Mouse (Mus musculus): ENCODE measurements at regions not wholly inside any gene's neighbourhood (a gene's known extent, or its start where the extent isn't known, plus 50 kb on each side); places are given as distances from the start of the nearest gene placed in this dataset.

DNA sequence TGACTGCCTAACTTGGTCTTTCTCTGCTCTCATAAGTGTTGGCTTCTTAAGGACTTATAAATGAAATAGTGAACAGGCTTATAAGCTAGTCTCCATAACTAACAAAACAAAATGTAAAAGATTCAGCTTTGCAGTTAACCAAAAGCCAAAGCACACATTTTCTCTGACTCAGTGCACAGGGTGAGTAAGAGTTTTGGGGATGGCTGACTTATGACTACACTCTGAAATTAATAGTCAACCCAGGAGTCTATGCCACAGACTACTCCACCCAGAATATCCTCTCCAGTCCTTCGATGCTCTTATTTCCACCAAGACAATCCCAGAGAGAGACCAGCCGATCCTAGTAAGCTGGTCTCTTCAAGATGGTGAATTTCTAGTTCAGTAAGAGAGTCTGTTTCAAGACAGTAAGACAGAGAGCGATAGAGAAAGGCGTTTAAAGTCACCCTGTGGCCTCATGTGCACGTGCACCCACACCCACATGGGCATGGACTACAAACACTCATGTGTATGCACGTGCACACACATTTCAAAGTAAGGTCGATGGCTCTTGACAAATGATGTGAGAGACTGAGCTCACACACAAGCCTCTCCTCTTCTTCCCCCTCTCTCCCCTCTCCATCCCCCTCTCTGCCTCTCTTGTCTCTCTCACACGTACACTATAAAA is 351.2 kb upstream of the Pmfbp1 start:
- no peak for DNase-seq
- intact Hi-C loops (cut with DNase I): no loop called here

DNA sequence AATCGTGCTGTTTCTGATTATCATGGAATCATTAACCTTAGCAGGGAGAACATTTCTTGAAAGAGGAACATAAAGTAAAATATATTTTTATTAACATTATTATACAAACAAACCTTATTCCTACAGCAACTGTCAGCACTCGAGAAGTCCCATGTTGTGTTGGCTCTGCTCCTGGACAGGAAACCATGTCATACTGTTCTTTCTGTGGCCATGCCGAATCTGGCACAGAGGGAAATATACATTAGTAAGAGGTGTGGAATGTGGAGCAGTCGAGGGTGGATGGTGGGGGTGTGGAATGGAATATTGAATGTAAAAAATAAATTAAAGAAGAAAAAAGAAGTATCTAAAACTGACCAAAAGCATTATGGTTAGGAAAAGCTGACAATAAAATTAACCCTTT is 342.1 kb upstream of the Pmfbp1 start:
- intact Hi-C loops (cut with DNase I): no loop called here
- DNase-seq: no peak

DNA sequence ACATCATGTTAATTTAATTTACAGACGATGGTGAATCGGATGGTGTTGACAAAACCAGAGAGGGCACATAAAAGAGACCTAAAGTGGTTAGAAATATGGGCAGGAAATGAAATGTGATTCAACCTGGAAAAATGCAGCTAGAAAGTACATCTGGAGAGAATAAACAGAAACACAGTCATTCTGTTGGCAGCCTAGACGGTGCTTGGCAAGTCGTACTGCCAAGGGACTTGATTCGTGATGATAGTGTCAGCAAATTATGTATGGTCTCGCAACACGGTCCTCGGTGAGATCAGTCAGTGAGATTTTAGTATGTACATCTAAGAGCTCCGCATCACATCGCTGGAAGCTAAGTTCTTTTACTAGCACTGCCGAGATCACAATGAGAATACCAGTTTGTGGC is 338.3 kb upstream of the Pmfbp1 start:
- peak; percentile 83 to 85 for DNase-seq
- intact Hi-C loops (cut with DNase I): no loop called here

DNA sequence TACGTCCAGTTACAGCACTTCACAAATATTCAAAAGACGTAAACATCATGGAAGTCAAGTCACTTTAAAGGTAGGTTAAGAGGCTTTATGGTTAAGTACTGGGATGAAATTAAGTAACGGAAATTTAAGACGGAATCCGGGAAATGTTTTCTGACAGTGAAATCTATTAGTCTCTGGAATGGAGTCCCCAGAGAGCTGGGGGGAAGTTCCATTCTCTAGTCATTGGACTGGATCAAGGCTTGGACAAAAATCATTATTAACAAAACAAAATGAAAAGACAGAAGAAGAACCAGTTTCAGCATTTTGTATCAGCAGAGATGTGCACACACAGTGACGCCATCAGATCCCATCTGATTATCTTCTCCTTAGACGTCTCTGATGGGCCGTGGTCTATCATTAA is 337.8 kb upstream of the Pmfbp1 start:
- intact Hi-C loops (cut with DNase I): no loop called here
- peak in 1 of 2 experiments; percentile 11 for DNase-seq

DNA sequence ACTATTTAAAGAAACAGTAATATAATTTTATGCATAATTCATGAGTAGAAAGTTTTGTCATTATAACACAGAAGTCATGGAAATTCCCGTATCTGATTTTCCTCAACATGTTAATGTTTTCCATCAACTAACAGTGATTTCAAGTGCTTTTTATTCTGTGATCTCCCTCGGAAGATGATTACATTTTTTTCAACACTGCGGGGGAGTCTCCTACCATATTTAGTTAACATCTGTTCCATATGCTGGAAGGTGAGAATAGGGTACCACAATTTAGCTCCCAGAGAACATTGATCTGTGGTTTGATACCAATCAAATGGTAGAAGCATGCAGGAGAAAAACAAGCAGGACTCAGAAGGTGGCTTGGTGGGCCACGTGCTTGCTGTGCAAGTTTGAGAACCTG is 321.1 kb upstream of the Pmfbp1 start:
- intact Hi-C loops (cut with DNase I): no loop called here

DNA sequence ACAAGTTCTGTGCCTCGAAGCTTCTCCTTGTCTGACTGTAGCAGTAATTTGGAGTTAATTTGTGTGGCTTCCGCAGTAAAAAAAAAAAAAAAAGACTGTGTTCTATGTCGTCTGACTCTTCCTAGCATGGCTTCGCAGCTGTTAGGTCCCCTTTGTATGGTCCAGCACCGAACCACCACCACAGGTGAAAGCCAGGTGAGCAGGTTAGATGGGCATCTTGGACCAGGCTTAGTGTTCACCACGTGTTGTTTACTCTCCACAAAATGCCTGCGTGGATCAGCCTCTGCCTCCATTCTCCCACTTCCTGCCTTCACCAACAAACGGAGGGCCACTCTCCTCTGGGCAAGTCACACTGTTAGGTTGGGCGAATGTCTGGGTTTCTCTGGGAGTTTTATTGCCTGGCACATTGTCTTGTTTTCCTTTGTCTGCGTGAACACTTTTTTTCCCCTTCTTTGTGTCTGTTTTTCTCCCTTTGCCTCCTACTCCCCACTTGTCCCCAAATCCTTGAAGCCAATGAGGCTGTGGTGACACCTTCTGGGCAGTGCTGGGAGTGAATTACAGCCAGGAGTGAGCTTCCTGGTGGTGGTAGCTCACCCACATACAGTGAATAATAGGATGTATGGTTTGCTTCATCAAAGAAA is 308.1 kb upstream of the Pmfbp1 start:
- intact Hi-C loops (cut with DNase I): loop anchor here (5.0 kb wide), 1 partner anchor 613 kb away; no protein-coding TSS in a partner anchor
- peak; percentile 57 to 59 for DNase-seq

More for the DNA sequence above, 321.1 kb upstream of the Pmfbp1 start:
- no peak for DNase-seq

DNA sequence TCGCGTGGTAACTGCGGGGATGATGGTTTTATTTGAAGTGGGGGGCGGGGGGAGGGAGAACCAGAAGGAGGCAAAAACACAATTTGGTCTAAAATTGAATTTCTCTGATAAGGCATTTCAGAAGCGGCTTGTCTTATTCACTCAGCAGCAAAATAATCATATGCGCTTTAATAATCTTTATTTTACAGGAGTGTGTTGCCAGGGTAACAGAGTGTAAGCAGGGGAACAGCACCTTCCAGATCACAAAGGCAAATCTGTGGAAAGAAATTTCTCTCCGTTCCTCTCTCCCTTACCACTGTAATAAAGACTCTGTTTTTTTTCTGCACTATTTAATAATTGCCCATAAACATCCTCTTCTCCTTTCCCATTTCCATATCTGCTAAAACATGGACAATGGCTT is 306.2 kb upstream of the Pmfbp1 start:
- intact Hi-C loops (cut with DNase I): loop anchor here (5.0 kb wide), 1 partner anchor 615 kb away; no protein-coding TSS in a partner anchor
- no peak for DNase-seq

DNA sequence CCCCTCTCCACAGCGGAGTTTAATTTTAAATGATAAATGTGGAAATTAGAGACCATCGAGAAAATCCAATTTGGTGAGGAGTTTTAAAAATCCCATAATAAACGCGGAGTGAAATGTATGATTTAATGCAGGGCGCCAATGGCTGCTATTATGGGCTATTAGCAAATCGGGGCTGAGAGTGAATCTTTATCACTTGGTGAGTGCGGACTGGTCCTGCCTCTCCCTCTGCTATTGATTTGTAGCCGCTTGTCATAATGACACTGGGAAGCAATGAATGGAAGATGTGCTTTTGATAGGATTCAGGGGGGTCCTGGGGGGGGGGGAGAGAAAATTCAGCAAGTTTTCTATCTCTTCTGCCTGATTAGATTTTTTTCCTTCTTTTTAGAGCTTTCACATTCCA is 279.6 kb upstream of the Pmfbp1 start:
- no peak for DNase-seq
- intact Hi-C loops (cut with DNase I): no loop called here

DNA sequence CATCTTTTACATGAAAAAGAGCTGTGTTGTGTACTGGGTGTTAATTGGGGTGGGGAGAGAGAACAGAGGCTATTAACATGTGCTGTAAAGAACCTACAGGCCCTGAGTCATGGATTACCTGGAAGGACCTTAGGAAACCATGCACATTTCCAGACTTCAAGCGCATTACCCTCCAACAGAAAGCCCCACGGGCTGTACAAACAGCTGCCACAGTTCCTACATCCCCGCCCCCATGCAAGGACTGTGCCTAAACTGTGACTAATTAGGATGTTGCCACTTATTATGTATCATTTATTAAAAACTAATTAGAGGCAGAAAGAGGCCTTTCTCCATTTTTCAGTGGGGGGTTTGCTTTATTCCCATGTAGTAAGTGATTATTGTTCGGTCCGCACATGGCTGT is 277.5 kb upstream of the Pmfbp1 start:
- intact Hi-C loops (cut with DNase I): no loop called here
- DNase-seq: no peak

DNA sequence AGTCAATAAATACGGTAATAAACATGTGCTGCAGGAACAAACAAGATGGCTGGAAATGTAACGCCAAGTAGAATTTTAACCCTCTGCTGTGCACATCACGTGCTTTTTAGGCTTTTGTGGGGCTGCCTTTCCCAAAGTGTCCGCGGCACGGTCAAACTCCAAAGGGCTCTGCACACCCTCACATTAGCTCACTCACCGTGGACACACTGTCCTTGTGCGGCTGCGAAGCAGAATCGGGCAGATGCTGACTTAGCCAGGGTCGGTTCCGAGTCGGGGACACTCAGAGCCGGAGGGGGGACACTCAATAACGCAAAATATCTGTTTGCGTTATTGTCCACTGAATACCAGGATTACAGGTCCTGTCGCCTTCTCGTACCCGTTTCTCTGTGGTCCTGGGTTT is 276.5 kb upstream of the Pmfbp1 start:
- DNase-seq: no peak
- intact Hi-C loops (cut with DNase I): no loop called here

DNA sequence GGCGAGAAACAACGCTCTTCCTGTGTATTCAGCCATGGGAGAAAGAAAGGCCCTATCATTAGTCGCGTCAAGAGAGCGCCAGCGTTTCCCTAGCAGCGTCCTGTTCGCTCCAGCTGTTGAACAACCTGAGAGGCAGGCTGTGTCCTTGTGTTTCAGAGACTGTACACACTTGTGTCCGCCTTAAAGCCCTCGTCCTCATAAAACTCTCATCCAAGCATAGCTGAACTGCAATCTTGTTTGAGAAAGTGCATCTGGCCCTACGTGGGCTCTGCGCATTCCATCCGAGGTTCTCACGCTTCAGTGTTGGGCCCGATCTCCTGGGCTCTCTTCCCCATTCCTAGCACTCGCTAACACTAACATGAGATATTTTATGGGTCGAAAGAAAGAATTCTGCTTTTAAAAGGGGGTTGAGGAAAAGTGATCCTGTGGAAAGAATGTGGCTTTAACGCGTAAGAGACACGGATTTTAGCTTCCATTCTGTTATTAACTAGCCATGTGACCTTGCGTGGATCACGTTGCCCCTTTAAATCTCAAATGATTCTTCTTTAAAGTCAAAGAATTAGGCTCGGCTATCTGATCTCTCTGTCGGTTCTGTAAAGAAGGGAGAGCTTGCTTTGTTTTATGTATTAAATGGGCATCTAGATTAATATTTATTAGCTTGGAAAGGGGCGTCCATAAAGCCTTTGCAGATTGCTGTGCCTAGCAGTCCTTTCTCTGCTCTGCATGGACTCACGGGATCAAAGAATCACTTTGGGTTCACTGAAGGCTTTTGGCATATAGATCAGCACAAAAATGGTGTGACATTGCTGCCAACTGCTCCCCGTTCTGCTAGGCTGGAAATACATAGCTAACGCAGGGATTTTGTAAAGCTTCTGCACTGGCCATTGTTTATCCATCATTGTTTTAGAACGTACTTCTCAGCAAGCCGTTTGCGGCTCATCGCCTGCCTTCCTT is 261.3 kb upstream of the Pmfbp1 start:
- intact Hi-C loops (cut with DNase I): no loop called here
- DNase-seq: no peak

DNA sequence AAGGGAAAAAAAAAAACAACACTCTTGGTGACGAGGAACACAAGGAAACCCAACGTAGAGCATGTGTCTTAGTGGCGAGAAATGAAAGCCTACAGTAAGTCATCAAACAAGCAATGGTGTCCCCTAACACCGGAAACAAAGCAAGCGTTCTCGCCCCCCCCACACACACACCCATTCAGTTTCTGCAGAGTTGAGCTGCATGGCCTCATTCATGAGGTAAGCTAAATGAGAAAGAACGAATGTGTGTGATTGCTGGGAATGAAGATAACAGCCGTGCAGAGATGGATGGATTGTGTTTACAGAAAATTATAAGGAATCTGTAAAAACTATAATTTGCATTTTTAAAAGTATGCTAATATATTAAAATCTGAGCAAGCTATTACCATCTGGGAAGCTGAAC is 248.3 kb upstream of the Pmfbp1 start:
- DNase-seq: no peak
- intact Hi-C loops (cut with DNase I): no loop called here

DNA sequence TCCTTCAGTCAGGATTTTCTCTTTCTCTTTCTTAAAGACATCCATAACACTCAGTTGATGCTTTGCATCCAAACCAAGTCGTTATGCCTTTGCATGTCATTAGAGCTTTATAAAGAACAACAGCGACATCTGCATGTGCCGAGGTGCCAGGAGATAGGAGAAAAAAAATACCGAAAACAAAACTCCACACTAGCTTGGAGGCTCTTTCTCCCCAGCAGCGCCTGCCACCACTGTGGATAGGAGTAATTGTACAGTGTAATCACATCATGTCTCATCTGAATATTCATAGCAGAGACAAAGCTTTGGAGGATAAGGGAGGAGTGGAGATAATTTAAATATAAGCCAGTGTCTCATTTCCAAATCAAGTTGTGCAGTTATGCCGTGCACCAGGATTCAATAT is 246.0 kb upstream of the Pmfbp1 start:
- intact Hi-C loops (cut with DNase I): no loop called here
- DNase-seq: no peak

DNA sequence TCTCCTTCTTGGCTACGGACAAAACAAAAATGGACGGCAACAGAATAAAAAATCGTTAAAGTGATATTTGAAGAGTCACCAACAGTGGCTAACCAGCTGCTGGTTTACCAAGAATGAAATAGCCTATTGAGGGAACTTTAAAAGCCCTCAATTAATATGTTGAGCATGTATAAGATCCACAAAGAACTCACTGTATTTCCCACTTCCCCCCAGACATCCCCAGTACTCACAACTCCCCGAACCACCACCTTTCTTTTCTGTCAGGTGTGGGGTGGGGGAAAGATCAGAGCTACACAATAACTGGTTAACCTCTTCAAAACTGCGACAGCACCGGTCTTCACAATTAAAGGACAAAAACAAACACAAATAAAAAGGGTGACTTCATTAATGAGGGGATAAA is 245.5 kb upstream of the Pmfbp1 start:
- intact Hi-C loops (cut with DNase I): no loop called here
- no peak for DNase-seq

DNA sequence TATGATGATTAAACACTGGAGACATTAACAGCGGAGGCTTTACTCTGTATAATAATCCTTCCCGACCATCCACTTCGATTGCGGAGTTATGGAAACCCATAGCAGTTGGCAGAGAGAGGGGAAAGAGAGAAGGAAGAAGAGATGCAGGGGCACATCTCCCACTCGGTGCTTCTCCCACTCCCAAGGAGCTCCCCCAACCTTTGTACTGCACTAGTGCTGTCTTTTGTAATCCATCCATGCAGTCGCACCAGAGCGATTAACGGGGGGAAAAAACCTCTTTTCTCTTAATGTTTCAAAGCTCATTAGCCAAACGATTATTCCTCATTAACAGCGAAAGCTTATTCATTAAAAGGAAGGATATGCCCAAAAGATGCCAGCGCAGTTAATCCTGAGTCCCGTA is 244.6 kb upstream of the Pmfbp1 start:
- intact Hi-C loops (cut with DNase I): no loop called here

DNA sequence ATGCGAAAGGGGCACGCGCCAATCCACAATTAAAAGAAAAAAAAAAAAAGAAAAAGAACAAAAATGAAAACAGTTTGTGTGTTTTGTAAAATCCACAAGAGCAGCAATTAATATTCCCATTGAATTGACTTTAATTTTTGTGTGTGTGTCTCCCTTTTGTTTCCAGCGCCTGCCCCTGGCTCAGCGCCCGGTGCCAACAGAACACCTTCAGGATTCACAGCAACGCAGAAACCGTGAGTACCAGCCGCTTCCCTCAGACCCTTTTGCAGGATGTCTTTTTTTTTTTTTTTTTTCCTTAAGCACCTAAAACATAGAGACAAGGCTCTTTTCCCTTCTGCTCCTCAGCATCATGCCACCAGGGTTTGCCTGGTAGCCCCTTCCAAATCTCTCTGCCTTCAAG is 244.1 kb upstream of the Pmfbp1 start:
- intact Hi-C loops (cut with DNase I): no loop called here
- no peak for DNase-seq

More for the DNA sequence above, 244.6 kb upstream of the Pmfbp1 start:
- no peak for DNase-seq

DNA sequence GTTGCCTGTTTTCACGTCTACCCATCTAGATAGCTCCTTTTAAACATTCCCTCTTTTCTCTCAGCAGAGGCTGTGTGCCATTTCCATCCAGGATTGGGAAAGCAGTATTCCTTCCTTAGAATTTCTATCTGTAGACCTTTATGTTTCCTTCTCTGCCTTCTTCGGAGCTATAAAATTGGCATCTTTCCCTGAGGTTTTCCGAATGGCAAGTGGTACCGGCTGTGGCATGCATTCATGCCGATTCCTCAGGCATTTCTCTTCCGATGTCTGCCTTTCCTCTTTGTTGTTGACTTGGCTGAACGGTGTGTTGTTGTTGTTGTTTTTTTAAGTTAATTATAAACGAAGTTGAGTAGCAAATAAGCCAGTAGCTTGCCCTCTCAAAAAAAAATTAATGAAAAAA is 243.3 kb upstream of the Pmfbp1 start:
- intact Hi-C loops (cut with DNase I): no loop called here
- DNase-seq: no peak

DNA sequence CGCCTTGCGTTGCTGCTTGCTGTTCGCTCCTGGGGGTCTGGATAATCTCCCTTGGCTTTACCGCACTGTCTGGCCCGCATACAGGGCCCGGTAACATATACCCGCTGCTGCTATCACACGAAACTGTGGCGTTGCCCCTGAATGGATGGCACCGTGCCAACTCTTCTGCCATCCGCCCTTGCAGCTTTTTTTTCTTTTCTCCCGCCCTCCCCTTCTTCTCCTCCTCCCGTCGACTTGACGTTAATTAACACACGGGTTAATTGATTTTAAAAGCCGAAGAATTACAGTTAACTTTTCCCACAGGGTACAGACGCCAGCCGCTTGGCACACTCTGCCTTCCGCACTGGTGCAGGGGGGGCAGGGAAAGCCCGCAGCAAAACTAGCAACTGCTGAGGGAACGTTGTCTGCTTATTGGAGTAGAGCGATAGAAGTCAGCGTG is 242.4 kb upstream of the Pmfbp1 start:
- intact Hi-C loops (cut with DNase I): no loop called here
- peak in 1 of 2 experiments; percentile 14 for DNase-seq

DNA sequence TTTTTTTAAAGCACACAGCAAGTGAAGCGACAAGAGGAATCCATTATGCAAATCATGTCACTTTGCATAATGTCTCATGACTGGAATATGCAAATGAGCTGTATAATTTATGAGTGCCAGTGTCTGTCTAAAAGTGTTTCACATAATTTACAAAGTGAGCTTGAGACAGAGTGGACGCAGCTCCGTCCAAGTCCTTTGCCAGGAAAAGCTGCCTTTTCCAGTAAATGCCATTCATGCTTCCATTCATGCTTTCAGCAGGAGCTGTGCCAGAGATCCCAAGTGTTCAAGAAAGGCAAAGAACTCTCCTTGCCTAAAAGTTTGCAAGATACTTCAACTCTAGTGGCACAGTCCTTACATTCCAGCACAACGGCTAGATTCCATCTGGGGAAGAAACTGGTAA is 241.4 kb upstream of the Pmfbp1 start:
- intact Hi-C loops (cut with DNase I): no loop called here
- DNase-seq: no peak

DNA sequence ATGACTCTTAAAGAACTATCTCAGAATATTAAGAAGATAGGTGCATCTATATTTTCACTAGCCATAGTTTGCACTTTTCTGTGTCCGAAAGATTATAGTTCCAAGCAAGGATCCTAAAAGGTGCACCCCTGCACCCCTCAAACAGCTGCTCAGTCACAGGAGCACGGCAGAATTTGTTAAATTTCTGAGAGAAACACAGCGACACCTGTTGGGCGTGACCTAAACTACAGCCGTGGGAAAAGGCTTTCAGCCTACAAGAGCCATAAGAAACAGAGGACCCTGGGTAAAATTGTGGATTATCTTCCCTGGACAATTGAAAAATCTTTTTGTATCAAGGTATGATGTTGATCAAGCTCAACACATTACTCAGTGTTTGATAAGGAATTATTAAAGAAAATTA is 214.7 kb upstream of the Pmfbp1 start:
- peak in 1 of 2 experiments; percentile 7 for DNase-seq
- intact Hi-C loops (cut with DNase I): no loop called here

DNA sequence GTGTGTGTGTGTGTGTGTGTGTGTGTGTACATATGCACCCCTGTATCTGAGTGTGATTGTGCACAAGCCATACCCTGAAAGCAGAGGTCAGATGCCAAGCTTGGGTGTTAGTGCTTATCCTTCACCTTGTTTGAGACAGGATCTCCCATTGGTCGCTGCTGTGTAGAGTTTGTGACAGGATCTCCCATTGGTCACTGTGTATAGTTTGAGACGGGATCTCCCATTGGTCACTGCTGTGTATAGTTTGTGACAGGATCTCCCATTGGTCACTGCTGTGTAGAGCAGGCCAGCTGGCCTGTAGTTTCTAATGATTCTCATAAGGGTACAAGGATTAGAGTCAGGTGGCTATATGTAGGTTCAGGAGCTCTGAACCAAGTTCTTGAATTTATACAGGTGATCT is 213.3 kb upstream of the Pmfbp1 start:
- intact Hi-C loops (cut with DNase I): no loop called here
- no peak for DNase-seq
